Mouse (Mus musculus) left cerebral cortex, adult 9 months (tissue): ENCODE results near the gene Dld.
A peak's percentile ranks its signal among the peaks of the same experiment; 100 is the strongest.

Experiments
- DNase-seq, 2 experiments: peaks; one replicate each; pipeline ENCODE4 v3.0.0; 2022; ENCODE audit warnings: low spot score in 2 of 2

The Dld gene

DNA sequence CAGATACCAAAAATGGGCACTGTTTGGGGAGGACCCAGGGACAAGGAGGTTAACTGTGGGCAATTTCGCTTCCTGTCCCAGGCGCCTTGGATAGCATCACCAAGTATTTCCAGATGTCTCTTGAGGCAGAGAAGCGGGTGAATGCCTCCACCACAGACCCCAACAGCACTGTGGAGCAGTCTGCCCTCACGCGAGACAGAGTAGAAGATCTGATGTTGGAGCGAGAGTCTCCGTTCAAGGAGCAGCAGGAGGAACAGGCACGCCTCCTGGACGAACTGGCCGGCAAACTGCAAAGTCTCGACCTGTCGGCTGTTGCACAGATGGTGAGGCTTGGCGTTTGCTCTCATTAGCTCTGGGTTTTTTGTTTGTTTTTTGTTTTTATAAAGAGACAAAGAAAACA is 30.4 kb downstream of the Dld start:
- DNase-seq: no peak

DNA sequence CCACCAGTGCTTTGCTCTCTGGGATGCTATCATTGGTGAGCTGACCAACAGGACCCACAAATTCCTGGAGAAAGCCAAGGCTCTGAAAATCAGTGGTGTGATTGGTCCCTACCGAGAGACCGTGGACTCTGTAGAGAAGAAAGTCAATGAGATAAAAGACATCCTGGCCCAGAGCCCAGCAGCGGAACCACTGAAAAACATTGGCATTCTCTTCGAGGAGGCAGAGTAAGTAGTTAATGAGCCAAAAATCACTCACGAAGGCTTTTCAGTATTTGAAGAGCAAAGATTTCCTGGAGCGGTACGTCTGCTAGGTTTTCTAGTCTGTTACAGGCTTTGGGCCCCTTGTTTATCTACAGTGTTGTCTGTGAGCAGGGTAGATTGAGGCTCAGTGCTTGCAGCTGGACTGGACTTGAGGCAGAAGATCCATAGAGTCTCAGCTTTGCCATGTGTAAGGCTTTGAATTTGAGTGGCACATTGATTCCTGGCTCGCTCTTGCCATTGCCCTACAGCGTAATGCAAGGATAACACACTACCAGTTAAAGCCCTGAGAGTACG is 32.8 kb downstream of the Dld start:
- DNase-seq: no peak

GRCm38 (mm10) chr12:31317670-31318408 is 33.4 kb downstream of the Dld start:
- no peak for DNase-seq

DNA sequence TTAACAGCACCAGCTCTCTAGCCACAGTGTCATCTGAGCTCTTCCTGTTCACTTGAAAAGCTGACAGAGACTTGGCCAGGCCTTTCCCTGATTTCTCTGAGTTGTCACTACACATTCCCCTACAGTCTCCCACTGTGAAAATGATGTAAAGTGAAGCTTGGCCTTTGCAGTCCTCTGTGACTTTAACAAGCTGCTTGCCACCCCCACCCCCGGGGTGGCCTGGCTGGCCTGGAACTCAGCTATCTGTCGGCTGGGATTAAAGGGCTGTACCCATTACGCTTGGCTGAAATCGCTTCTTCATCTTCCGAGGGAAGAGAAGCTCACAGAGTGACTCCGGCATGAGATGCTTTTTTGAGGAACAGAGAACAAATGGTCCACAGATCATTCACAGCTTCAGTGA is 35.3 kb downstream of the Dld start:
- DNase-seq: no peak

GRCm38 (mm10) chr12:31314310-31314709 is 36.9 kb downstream of the Dld start:
- DNase-seq: no peak

DNA sequence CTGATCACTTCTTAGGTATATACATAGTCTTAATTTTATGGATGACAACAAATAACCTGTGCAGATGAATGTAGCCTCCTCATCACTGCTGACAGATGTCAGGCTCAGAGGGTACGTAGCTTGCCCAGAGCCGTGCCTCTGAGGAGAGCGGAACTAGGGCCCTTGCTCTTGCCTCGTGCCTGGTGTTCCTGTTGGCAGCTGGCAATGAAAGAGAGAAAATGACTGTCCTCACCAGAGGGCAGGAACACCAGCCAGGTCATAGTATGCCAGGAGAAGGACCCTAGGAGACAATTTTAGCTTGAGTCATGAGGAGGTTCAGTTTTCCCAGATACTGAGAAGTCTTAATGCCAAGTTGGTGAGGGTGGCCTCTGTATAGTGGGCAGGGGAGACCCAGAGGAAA is 38.1 kb downstream of the Dld start:
- no peak for DNase-seq

GRCm38 (mm10) chr12:31312281-31312680 is 39.0 kb downstream of the Dld start:
- no peak for DNase-seq

DNA sequence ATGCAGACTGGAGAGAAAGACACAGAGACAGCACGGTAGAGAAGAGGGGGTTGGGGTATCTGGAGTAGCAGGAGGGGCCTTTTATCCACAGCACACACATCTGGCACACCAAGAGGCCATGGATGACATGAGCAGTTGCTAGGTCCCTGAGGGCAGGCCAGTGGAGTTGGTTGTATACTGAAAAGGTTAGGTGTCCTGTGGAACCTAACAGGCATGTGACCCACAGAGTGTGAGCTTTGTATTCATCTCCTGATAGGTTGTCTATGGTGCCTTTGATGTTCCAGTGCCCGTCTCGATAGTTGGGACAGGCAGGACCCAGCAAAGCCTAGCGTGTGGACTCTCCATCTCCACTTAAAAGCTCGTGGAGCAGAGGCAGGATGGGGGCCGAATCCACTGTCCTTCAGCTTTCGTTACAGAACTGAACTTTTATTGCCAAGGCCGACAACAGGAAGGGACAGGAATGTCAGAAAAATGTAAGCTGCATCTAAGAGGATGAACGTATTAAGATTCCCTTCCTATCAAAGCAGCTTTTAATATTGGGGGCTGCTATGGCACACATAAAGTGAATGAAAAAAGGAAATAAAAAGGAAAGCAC is 39.5 kb downstream of the Dld start:
- DNase-seq: no peak

DNA sequence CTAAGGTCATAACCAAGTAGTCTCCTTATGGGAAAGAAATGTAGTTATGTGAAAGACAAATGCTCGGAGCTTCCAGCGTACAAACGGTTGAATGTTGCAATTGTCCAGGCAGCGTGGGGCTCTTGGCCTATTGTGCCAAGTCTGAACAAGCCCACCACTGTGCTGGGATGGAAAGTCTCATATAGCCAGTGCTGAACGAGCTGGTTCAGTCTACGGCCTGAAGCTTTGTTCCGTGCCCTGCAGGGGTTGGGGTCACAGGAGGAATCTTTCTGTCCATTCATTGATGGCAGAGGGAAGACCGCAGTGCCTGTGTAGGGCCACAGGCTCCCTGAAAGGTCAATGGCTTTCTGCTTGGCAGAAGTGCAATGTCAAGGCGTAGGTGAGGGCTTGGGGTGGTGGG is 40.6 kb downstream of the Dld start:
- no peak for DNase-seq

GRCm38 (mm10) chr12:31307756-31308155 is 43.5 kb downstream of the Dld start:
- no peak for DNase-seq

DNA sequence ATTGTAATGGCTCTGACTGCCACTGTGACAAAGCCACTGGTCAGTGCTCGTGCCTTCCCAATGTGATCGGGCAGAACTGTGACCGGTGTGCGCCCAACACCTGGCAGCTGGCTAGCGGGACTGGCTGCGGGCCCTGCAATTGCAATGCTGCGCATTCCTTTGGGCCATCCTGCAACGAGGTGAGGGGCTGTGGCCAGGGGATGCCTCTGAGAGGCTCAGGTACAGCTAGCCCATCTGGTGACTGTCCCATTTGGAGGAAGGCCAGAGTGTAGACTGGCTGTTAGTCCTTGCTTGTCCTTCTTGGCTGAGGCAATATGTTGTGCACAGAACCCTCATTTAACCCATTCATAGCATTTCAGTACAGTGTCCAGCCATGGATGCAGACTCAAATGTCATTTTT is 44.2 kb downstream of the Dld start:
- no peak for DNase-seq

DNA sequence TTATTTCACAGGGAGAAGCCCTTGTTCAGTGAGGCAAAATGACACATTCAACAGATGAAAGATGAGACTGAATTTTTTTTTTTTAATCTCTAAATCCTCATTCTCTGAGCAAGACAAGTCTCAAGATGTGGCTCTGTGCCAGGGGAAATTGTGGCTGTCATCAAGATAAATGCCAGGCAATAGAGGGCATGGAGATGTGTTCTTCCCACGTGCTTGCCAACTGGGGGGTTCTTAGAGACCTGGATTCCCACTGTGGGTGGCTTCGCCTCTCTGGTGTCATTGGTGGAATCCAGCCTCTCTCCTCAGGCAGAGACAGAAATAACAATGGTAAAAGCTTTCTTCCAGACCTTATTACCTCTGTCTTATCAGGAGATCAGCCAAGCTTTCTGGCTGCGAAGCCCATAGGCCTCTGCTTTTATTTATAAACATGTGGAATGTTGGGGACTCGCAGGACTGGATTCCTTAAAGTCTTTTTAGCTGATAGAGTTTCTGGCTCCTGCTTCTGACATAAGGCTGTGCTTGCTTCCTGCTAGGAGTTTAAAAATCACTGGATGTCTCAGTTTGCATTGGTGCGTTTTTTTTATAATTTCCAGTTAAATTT is 45.1 kb downstream of the Dld start:
- DNase-seq: peak in 1 of 2 experiments; percentile 23

DNA sequence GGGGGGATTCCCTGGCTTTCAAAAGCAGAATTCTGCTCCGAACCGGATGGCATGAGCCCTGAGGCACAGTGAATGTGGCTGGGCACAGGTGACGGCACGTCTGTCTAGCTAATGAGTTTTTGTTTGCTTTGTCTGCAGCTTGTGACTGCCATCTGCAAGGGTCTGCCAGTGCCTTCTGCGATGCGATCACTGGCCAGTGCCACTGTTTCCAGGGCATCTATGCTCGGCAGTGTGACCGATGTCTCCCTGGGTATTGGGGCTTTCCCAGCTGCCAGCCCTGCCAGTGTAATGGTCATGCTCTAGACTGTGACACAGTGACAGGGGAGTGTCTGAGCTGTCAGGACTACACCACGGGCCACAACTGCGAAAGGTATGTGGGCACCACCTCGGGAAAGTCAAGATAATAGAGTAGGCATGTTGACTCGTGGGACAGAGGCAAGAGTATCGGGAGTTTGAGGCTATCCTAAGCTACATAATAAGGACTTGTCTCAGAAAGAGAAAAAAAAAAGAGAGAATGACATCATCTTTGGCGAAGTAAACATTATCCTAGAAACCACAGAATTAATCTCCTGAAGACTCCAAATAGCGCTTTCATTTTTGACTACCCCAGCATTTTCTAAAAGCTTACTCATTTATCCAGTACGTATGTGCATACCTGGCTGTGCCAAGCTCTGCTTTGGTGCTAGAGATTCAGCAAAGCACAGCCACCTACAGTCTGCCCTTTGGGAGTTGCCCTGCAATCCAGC is 48.3 kb downstream of the Dld start:
- DNase-seq: no peak

DNA sequence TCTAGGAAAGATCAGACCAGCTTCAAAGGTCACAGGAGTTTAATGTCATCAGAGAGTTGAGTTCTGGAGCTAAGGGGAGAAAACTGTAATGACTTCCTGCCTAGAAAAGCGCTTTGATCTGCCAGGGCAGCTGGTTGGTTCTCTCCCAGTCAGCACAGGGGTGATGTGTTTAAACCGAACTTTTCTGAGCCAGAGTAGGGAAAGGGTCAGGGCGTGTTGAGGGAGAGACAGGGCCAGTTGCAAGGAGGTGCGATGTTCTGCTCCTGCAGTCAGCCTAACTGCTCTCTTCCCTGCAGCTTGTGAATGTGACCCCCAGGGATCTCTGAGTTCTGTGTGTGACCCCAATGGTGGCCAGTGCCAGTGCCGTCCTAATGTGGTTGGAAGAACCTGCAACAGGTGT is 49.0 kb downstream of the Dld start:
- no peak for DNase-seq

DNA sequence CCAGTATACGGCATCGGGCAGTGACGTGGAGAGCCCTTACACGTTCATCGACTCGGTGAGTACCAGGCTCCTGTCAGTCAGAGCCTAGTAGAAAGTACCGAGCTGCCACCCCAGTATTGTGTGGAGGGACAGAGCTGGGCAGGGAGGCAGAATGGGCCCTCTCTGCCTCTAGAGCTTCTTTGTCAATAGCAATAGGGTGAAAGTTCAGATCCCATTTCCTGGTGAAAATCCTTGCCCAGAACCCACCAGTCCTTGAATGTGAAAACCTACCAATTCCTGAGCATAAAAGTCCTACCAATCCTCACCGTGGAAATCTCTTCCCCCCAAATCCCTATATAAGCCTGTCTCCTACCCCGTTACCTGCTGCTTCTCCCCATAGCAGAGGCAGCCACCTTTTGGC is 51.0 kb downstream of the Dld start:
- DNase-seq: no peak

GRCm38 (mm10) chr12:31299676-31300197 is 51.5 kb downstream of the Dld start:
- no peak for DNase-seq

GRCm38 (mm10) chr12:31299126-31299525 is 52.1 kb downstream of the Dld start:
- DNase-seq: no peak

GRCm38 (mm10) chr12:31298530-31298929 is 52.7 kb downstream of the Dld start:
- DNase-seq: no peak

GRCm38 (mm10) chr12:31298122-31298521 is 53.1 kb downstream of the Dld start:
- DNase-seq: no peak

DNA sequence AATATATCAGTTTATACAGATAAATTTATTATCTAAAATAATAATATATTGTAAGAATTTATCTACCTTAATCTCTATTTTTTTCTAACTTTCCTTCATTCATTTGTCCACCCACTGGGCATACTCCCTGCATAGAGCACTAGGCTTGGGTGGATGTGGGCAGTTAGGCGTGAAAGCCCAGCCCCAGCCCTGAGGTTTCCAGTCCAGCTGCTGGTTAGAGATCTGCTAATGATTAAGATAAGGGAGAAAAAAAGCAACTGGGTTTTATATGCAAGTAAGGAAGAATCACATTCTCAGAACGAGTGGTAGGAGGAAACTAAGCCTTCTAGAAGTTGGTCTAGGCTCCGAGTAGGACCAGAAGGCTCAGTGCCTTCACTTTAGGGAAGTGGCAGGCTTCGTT is 55.2 kb downstream of the Dld start:
- no peak for DNase-seq

- no peak for DNase-seq
Observed at GRCm38 (mm10) chr12:31295505-31295904, 55.7 kb downstream of the Dld start.

DNA sequence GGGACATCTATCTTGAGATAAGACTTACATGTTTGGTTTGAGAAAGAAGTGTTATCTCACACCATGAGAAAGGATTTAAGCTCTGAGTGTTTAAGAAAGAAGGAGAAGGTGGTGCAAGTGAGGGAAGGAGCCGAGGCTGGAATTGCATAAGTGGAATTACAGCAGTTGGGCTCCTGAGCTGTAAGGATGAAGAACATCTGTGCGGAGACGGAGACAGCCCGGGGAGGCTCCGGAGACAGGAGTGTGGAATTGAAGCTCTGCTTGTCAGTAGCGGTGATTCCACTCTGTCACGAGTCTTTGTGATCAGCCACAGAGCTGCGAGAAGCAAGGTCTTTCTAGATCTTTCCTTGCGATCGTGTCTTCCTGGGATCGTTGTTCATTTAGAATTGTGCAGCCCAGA is 56.3 kb downstream of the Dld start:
- DNase-seq: no peak
